Mouse (Mus musculus): ENCODE measurements around the gene Pdzrn3. TPM values are rescaled to one million over a fixed set of nuclear protein-coding genes. Genes with fewer than 3 reads are reported as not detected.

Pdzrn3 gene
- polyA plus RNA-seq, 1 experiment from 2014 or later = 20.2 TPM

DNA sequence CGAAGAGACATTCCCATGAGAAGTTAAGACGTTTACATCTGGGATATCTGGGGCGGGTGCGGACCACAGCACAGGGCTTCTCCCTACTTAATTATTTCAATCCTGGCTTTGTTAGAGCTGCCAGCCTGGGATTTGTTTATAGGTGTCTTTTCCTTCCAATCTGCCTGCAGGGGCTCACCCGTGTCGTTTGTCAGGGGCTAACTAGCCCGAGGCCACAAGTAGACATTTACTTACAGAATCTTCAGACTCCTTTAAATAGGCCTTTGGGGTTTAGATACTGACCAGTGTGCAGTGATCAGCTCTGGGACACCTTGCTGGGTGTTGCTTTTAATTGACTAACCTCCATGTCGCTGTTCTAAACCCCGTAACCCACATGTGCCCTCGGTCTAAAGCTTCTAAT lies 143.3 kb downstream of the Pdzrn3 start:
- no peak overlapping the region for H3K9ac ChIP-seq
- H3K36me3 ChIP-seq (replicated peaks) = no peaks in the 10 kb centered on the region
- no peaks in the 10 kb centered on the region for H3K27me3 ChIP-seq (replicated peaks)
- H3K4me3 ChIP-seq = no peak overlapping the region
- H3K27ac ChIP-seq = no peak overlapping the region
- ATAC-seq (replicated peaks) = no peak
- 24% methylated on average over 10 of the region's 10 CpGs for WGBS
- H3K4me2 ChIP-seq = no peak overlapping the region
- H3K4me1 ChIP-seq = peaks cover 27% of the 10 kb centered on the region
- no peaks in the 10 kb centered on the region for H3K9me3 ChIP-seq

DNA sequence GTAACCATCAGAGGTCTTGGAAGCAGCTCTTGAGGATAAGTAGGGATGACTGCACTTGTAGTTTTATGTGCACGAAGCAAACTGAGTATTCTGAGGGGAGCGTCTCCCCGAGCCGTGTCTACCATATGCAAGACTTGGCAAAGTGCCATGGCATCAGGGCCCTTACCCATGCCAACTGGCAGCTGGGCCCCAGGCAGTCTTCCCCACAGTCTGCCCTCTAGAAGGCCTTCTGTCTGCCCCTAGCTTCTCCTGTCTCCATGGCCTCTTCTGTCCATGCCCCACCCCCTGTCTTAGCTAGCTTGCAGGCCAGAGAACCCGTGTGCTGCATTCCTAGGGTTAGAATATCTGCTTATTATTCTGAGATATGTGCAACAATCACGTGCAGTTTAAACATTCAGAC lies 144.0 kb downstream of the Pdzrn3 start:
- Histone ChIP-seq H3K4me3 (no peak overlapping the region), H3K36me3 (replicated peaks) (no peaks in the 10 kb centered on the region), H3K9me3 (no peaks in the 10 kb centered on the region), H3K4me2 (no peak overlapping the region), H3K27me3 (replicated peaks) (no peaks in the 10 kb centered on the region), H3K9ac (no peak overlapping the region), H3K27ac (no peak overlapping the region), H3K4me1 (peaks cover 27% of the 10 kb centered on the region)
- 0 out of 2 replicates have a peak, but pooled peaks have one; percentile 64 for ATAC-seq (replicated peaks)
- 26% methylated on average over 6 of the region's 6 CpGs for WGBS

DNA sequence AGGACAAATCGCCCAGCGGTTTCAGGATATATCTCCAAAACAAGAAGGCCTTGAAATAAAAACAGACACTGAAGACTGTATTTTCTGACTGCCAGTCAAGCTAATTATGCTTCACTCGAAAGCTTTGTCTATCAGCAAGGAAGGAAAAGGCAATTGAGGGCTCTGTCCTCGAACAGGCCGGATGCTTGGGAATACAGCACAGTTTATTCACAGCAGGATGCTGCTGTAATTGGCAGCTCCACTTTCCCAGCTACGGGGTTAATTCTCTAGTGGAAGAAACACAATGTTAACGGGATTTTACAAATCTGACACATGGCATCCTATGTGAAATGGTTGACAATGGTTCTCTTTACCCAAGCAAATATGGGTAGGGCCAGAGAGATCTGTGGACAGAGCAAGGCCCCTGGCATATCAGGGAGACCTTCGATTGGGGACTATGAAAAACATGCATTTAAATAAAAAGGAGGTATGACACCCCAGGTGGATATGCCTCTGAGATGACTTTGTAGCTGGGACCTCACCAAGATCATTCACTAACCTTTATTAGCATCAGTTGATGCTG lies 150.3 kb downstream of the Pdzrn3 start:
- 17% methylated on average over 8 of the region's 8 CpGs for WGBS

DNA sequence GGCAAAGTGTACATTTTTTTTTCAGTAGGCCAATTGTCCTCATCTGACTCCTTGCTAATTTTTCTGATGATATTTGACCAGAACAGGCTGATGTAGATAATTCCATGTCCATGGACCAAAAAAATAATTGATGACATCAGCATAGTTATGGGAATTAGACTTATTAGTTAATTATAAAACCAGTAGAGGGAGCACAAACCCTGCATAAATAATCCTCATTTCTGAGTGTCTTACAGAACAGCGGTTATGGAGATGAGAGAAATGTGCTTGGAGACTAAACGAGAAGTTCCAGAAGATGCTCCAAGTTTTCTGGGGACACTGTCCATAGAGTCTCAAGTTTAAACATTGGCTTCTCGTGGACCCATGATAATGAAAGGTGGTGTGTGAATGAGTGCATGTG lies 157.4 kb downstream of the Pdzrn3 start:
- no peak overlapping the region for H3K27ac ChIP-seq
- no peaks in the 10 kb centered on the region for H3K9me3 ChIP-seq
- ATAC-seq (replicated peaks) = no peak
- no peak overlapping the region for H3K4me2 ChIP-seq
- H3K27me3 ChIP-seq (replicated peaks) = no peaks in the 10 kb centered on the region
- no peaks in the 10 kb centered on the region for H3K36me3 ChIP-seq (replicated peaks)
- no peak overlapping the region for H3K4me3 ChIP-seq
- 68% methylated on average over 3 of the region's 3 CpGs for WGBS
- H3K4me1 ChIP-seq = 0 out of 2 replicates have a peak, but pooled peaks cover 3% of the 10 kb centered on the region
- no peak overlapping the region for H3K9ac ChIP-seq

More for the DNA sequence above, 150.3 kb downstream of the Pdzrn3 start:
- Histone ChIP-seq H3K4me1 (peaks cover 8% of the 10 kb centered on the region), H3K9me3 (no peaks in the 10 kb centered on the region), H3K36me3 (replicated peaks) (no peaks in the 10 kb centered on the region), H3K27me3 (replicated peaks) (no peaks in the 10 kb centered on the region), H3K27ac (peak overlapping the region; percentile 27), H3K4me2 (no peak overlapping the region), H3K4me3 (no peak overlapping the region), H3K9ac (no peak overlapping the region)
- peak; percentile 46; the same call in 1 of the 2 replicates for ATAC-seq (replicated peaks)

DNA sequence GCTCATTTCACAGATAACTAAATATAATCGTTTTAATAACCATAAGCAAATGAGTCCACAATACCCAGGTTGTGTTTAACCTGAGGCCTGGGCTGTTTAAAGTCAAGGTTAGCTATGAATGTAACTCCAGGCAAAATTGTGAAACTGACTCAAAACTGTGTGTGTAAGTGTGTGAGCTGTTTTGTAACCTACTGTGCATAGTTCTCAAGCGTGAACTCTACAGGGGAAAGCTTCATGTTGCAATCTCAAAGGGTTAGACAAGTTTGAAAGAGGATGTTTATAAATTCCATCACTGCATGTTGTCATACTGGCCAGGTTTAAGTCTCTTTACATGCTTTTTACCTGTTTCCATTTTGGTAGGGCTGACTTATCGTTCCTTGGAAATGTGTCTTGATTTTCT lies 158.7 kb downstream of the Pdzrn3 start:
- Histone ChIP-seq H3K4me1 (0 out of 2 replicates have a peak, but pooled peaks cover 3% of the 10 kb centered on the region), H3K27me3 (replicated peaks) (no peaks in the 10 kb centered on the region), H3K9me3 (no peaks in the 10 kb centered on the region), H3K9ac (no peak overlapping the region), H3K4me3 (no peak overlapping the region), H3K4me2 (no peak overlapping the region), H3K36me3 (replicated peaks) (no peaks in the 10 kb centered on the region), H3K27ac (no peak overlapping the region)
- no peak for ATAC-seq (replicated peaks)
- WGBS = 86% methylated on average over 3 of the region's 3 CpGs

DNA sequence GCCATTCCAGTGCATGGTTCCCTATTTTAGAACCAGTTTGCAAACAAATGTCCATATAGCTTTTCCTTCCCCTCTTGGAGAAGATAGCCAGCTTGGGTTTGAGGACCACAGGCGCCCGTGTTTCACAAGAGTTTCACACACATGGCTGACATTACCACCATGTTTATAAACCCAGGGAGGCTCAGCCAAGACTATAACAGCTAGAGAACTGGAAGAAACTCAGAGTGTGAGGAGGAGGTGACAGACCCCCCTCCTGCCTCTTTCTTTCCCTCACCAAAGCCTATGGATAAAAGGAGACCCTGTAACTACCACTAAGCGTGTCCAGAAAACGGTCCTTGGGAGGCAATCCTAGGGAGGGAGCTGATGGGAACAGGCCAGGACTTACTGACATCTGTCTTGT lies 159.5 kb downstream of the Pdzrn3 start:
- no peak overlapping the region for H3K9ac ChIP-seq
- H3K27me3 ChIP-seq (replicated peaks) = no peaks in the 10 kb centered on the region
- H3K4me1 ChIP-seq = 0 out of 2 replicates have a peak, but pooled peaks cover 3% of the 10 kb centered on the region
- no peaks in the 10 kb centered on the region for H3K36me3 ChIP-seq (replicated peaks)
- no peak overlapping the region for H3K27ac ChIP-seq
- 76% methylated on average over 4 of the region's 4 CpGs for WGBS
- no peak overlapping the region for H3K4me2 ChIP-seq
- no peak overlapping the region for H3K4me3 ChIP-seq
- ATAC-seq (replicated peaks) = no peak
- no peaks in the 10 kb centered on the region for H3K9me3 ChIP-seq

DNA sequence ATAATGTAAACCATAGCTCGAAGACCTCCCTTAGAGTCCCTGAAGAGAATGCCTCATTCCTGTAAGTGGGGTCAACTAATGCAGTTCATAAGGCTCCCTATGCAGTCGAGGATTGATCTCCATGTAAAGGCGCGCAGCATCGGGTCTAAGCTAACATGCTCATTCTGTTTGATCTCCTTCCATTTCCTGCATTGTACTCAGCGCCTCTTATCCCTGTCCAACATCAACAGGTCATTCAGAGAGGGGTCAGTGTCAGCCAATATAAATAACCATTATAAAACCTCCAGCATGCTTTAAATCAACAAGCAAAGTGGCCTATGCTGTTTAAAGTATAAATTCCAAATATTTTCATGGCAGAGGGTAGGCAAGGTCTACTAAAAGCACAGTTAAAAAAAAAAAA lies 159.9 kb downstream of the Pdzrn3 start:
- Histone ChIP-seq H3K4me2 (no peak overlapping the region), H3K36me3 (replicated peaks) (no peaks in the 10 kb centered on the region), H3K4me1 (peaks cover 6% of the 10 kb centered on the region; the same call in 1 of the 2 replicates), H3K4me3 (no peak overlapping the region), H3K27ac (no peak overlapping the region), H3K9me3 (no peaks in the 10 kb centered on the region), H3K27me3 (replicated peaks) (no peaks in the 10 kb centered on the region), H3K9ac (no peak overlapping the region)
- WGBS = 65% methylated on average over 6 of the region's 6 CpGs
- no peak for ATAC-seq (replicated peaks)

DNA sequence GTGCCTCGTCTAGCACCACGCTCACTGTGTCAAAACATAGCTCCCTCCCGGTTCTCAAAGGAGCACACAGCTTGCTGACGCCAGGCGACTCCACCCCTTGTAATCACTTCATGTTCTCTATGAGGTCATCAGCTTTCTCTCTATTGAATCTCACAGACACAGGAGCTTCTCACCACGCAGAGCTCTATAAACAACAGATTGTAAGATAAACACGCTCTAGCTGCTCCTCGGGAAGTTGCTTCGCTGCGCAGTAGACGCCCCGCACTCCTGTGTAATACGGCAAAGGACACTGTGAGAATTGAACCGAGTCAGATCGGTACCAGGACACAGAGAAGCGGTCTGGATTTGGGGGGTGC lies 162.3 kb downstream of the Pdzrn3 start:
- no peak overlapping the region for H3K27ac ChIP-seq
- no peak for ATAC-seq (replicated peaks)
- 62% methylated on average over 16 of the region's 16 CpGs for WGBS
- H3K27me3 ChIP-seq (replicated peaks) = no peaks in the 10 kb centered on the region
- H3K4me3 ChIP-seq = no peak overlapping the region
- no peaks in the 10 kb centered on the region for H3K36me3 ChIP-seq (replicated peaks)
- no peak overlapping the region for H3K9ac ChIP-seq
- no peak overlapping the region for H3K4me2 ChIP-seq
- H3K4me1 ChIP-seq = peaks cover 10% of the 10 kb centered on the region; the same call in 1 of the 2 replicates
- H3K9me3 ChIP-seq = no peaks in the 10 kb centered on the region

DNA sequence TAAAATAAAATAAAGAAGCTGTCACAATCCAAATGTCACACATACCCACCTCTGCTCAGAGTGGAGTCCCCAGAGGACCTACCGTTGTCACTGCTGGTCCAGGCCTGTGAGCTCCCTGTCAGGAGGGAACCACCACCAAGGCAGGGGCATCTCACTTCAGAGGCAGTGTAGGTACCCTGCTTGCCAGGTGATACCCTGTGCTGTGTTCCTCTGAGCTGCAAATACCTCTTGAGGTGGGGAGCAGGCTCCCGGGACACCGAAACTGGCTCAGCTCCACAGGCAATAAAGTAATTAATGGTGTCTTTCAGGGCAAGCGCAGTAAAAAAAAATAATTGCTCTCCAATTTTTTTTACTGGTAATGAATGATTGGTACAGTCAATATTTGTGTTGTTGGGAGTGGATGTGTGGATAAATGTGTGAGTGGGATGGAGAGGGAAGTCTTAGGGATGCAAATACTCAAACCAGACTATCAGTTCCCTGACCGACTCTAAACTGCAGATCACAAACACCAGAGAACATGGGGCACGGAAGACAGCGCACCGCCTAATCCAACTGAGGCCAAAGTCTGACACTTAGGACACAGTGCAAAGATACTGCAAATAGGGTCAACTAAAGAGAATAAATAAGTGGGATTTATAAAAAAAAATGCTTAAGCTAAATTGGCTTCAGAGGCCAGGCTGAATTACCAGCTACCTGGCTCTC lies 162.8 kb downstream of the Pdzrn3 start:
- peaks cover 10% of the 10 kb centered on the region; the same call in 1 of the 2 replicates for H3K4me1 ChIP-seq
- H3K9ac ChIP-seq = no peak overlapping the region
- WGBS = 83% methylated on average over 8 of the region's 8 CpGs
- H3K4me2 ChIP-seq = no peak overlapping the region
- no peak for ATAC-seq (replicated peaks)
- no peaks in the 10 kb centered on the region for H3K36me3 ChIP-seq (replicated peaks)
- H3K4me3 ChIP-seq = no peak overlapping the region
- H3K9me3 ChIP-seq = no peaks in the 10 kb centered on the region
- H3K27me3 ChIP-seq (replicated peaks) = no peaks in the 10 kb centered on the region
- H3K27ac ChIP-seq = no peak overlapping the region

DNA sequence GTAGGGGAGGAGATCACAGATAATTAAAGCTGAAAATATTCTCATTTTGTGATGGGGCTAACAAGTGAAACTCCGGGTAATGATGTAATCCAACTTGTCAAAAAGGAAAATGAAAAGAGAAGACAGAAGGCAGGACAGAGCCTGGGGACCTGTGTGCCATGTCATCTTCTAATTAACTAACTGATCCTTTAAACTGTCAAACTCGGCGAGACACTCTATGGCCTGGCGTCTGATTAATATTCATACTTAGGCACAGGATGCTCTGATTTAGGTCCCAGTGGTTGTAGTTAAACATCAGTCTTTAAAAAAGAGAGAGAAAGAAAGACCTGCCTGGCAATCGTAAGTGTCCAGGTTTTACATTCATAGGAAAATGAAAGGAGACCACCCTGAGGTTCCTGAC lies 164.6 kb downstream of the Pdzrn3 start:
- H3K9me3 ChIP-seq = no peaks in the 10 kb centered on the region
- ATAC-seq (replicated peaks) = peak; percentile 56; the same call in 1 of the 2 replicates
- peaks cover 10% of the 10 kb centered on the region; the same call in 1 of the 2 replicates for H3K4me1 ChIP-seq
- 0 out of 2 replicates have a peak overlapping the region, but pooled peaks have one; percentile 17 for H3K27ac ChIP-seq
- H3K9ac ChIP-seq = no peak overlapping the region
- H3K4me2 ChIP-seq = no peak overlapping the region
- WGBS = 46% methylated on average over 5 of the region's 5 CpGs
- H3K36me3 ChIP-seq (replicated peaks) = no peaks in the 10 kb centered on the region
- no peaks in the 10 kb centered on the region for H3K27me3 ChIP-seq (replicated peaks)
- H3K4me3 ChIP-seq = no peak overlapping the region

DNA sequence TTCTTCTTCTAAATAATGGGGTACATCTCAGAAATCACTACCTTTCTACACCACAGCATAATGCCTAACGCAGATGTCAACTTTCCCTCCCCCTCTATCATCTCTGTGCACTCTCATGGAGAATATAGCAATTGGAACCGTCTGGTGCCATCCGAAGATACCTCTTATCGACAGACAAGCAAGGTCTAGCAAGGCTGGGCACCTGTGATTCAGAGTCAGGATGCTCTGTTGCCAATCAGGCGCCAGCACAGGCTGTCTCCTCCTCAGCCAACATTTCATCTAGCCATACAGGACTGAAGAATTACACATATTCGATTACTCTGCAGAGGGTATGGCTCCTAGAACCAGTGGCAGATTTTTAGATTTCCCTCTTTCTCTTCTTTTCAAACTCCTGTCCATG lies 165.6 kb downstream of the Pdzrn3 start:
- peaks cover 10% of the 10 kb centered on the region; the same call in 1 of the 2 replicates for H3K4me1 ChIP-seq
- H3K9ac ChIP-seq = no peak overlapping the region
- H3K27me3 ChIP-seq (replicated peaks) = no peaks in the 10 kb centered on the region
- H3K27ac ChIP-seq = 0 out of 2 replicates have a peak overlapping the region, but pooled peaks have one; percentile 17
- H3K4me3 ChIP-seq = no peak overlapping the region
- H3K36me3 ChIP-seq (replicated peaks) = no peaks in the 10 kb centered on the region
- H3K4me2 ChIP-seq = no peak overlapping the region
- WGBS = 83% methylated on average over 6 of the region's 6 CpGs
- no peak; the same call in 1 of the 2 replicates for ATAC-seq (replicated peaks)
- H3K9me3 ChIP-seq = no peaks in the 10 kb centered on the region

DNA sequence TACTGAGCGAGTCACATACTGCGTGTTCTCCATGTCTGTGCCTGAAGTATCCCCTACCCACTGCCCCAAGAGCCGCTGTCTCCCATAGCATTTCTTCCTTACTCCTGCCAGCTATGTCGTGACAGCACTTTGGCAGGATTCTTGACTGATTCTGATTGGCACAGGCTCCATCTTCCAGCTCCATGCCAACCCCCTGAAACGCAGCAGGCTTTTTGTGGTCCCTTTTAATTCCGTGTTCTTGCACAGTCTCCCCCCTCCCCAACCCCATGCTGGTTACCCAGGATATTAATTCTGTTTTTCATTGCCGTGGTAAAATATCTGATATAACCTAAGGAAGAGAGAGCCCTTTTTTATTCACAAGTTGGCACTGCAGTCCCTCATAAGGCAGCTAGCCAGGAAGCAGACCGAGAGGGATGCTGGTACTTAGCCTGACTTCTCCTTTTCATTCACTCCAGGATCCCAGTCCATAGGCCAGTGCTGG lies 166.3 kb downstream of the Pdzrn3 start:
- Histone ChIP-seq H3K4me3 (no peak overlapping the region), H3K9me3 (no peaks in the 10 kb centered on the region), H3K9ac (no peak overlapping the region), H3K27ac (no peak overlapping the region), H3K4me1 (peaks cover 10% of the 10 kb centered on the region; the same call in 1 of the 2 replicates), H3K36me3 (replicated peaks) (no peaks in the 10 kb centered on the region), H3K27me3 (replicated peaks) (no peaks in the 10 kb centered on the region), H3K4me2 (no peak overlapping the region)
- peak; percentile 79 for ATAC-seq (replicated peaks)
- WGBS = 67% methylated on average over 8 of the region's 8 CpGs
